In genomic region chr6:116716666-116717065, GRCm38 (mm10) we compare ENCODE assay signal across 16 mouse cellular contexts. TPM values are rescaled to one million over a fixed set of nuclear protein-coding genes. Genes with fewer than 3 reads are reported as not detected.
DNase-seq lines count a peak whose midpoint lies in the region; ATAC-seq and TF ChIP-seq lines count a peak whose summit lies in the region.
"Had no signal": no experiment of that assay in that cellular context is flagged by ENCODE, and none has a peak within 500 bp of the region (broad histone marks: within the 10 kb centered on the region; RNA-seq: fewer than 3 reads in every experiment).

TSS of gene Tmem72 (minus strand) at chr6:116716913.

- peaks cover 20 to 22% of the 10 kb centered on the region in 2 experiments for H3K4me1 ChIP-seq in heart, embryonic 14.5 days (ENCODE audit: control insufficient read depth in 2 of 2, insufficient read depth in 2 of 2, low read length in 2 of 2)
- H3K4me1 ChIP-seq in heart, adult 2 months (ENCODE audit: control insufficient read depth, insufficient read depth, low read length): peaks cover 3% of the 10 kb centered on the region
- H3K4me1 ChIP-seq: liver, embryonic 13.5 days had no signal

- no peak for DNase-seq in heart, adult 2 months
- DNase-seq in R1 (ENCODE audit: low read depth, low spot score) (peak; percentile 10), liver (no peak)
- DNase-seq in kidney, adult 18-20 months: peak; percentile 76
- DNase-seq in kidney, postnatal 4 days: peak; percentile 67 to 76
- DNase-seq in thymus, postnatal 0 days (ENCODE audit: low spot score): no peak
- DNase-seq: adrenal gland, postnatal 25 days; cerebellum, adult 11 months; embryo, embryonic 11 days; liver, embryonic 13.5 days; thymus, adult 18-20 months had no signal

- TF ChIP-seq CTCF in heart, adult 2 months (IDR thresholded peaks at IDR 0.05): no peak

- no peaks in the 10 kb centered on the region for H3K27me3 ChIP-seq in heart, embryonic 14.5 days (ENCODE audit: control insufficient read depth, insufficient read depth, low read length)
- no peaks in the 10 kb centered on the region for H3K27me3 ChIP-seq in heart, adult 2 months (ENCODE audit: control insufficient read depth, insufficient read depth, low read length)
- H3K27me3 ChIP-seq: heart, embryonic 13.5 days had no signal

- intact Hi-C loops in heart, adult 2 months (cut with DNase I): no loop called here

- WGBS in heart, embryonic 14.5 days: 41% methylated on average over 8 of the region's 8 CpGs
- WGBS in heart, adult 2 months: 66% methylated on average over 8 of the region's 8 CpGs

- no peaks in the 10 kb centered on the region for H3K79me2 ChIP-seq in heart, adult 2 months (replicated peaks; ENCODE audit: control insufficient read depth, insufficient read depth, low read length)

- H3K27ac ChIP-seq in heart, embryonic 14.5 days (replicated peaks in 1 of 2; ENCODE audit: control insufficient read depth in 1 of 2, insufficient read depth in 1 of 2, low read depth in 2 of 2, low read length in 2 of 2): no peak within 1 kb of the TSS
- no peak within 1 kb of the TSS for H3K27ac ChIP-seq in heart, adult 2 months
- H3K27ac ChIP-seq: heart, embryonic 13.5 days; liver, embryonic 13.5 days had no signal

- H3K9me3 ChIP-seq in heart, embryonic 14.5 days (ENCODE audit: control insufficient read depth, low read length): no peaks in the 10 kb centered on the region
- H3K9me3 ChIP-seq: heart, embryonic 13.5 days; liver, embryonic 13.5 days had no signal

- no peaks in the 10 kb centered on the region for H3K36me3 ChIP-seq in heart, embryonic 14.5 days (ENCODE audit: control insufficient read depth, insufficient read depth, low read length)
- H3K36me3 ChIP-seq in heart, adult 2 months (ENCODE audit: control insufficient read depth, insufficient read depth, low read length): no peaks in the 10 kb centered on the region
- H3K36me3 ChIP-seq: heart, embryonic 13.5 days; liver, embryonic 13.5 days had no signal

- ATAC-seq in heart, embryonic 14.5 days (ENCODE audit: insufficient number of reproducible peaks, insufficient read depth, low FRiP score, low read depth): 0 out of 2 replicates have a peak, but pooled peaks have one; percentile 24
- ATAC-seq: inflammation-experienced regulatory T-cells, adult 6 months had no signal

- no peak for TF ChIP-seq EP300 in heart, adult 2 months (IDR thresholded peaks at IDR 0.05; ENCODE audit: insufficient read depth, low read depth, low read length)

- H3K4me3 ChIP-seq in heart, embryonic 14.5 days (ENCODE audit: control insufficient read depth in 1 of 2, insufficient read depth in 1 of 2, low read depth in 1 of 2, low read length in 2 of 2): no peak within 1 kb of the TSS
- H3K4me3 ChIP-seq in heart, adult 2 months: no peak within 1 kb of the TSS
- H3K4me3 ChIP-seq: heart, embryonic 13.5 days; liver, embryonic 13.5 days; myocyte had no signal

- no peak within 1 kb of the TSS for H3K4me2 ChIP-seq in heart, embryonic 14.5 days (ENCODE audit: low read length)
- H3K4me2 ChIP-seq: heart, embryonic 13.5 days; liver, embryonic 13.5 days had no signal

- no peak for TF ChIP-seq POLR2A in heart, adult 2 months (IDR thresholded peaks at IDR 0.05; ENCODE audit: insufficient read depth, low read depth, low read length)

- H3K9ac ChIP-seq in heart, embryonic 14.5 days (ENCODE audit: low read length): no peak within 1 kb of the TSS; the same call in 1 of the 2 replicates
- no peak within 1 kb of the TSS for H3K9ac ChIP-seq in heart, adult 2 months (ENCODE audit: low read depth, low read length)
- H3K9ac ChIP-seq: heart, embryonic 13.5 days; liver, embryonic 13.5 days had no signal

RNA-seq across cellular contexts. Expression of gene Tmem72, which starts in this region (rescaled TPM):
- 0.07 and 0.09 TPM in 2 replicates for polyA plus RNA-seq in heart, embryonic 14.5 days (2014; fragmentation: Nextera tagmentation; extraction: Ambion mirVana)
- total RNA-seq in heart, adult 2 months (2021): under 1 TPM; 0.03 to 0.05 TPM
- polyA plus RNA-seq in heart, adult 2 months (2012; rRNA removed): under 0.01 TPM in 2 replicates
- 0.04 TPM in 2 replicates for polyA plus RNA-seq in thymus, postnatal 0 days (2015; fragmentation: Nextera tagmentation; extraction: Ambion mirVana)
- polyA plus RNA-seq: small intestine, adult 2 months had no signal

Comparison
In these comparisons a context has a peak if more than half of its experiments do, and no peak if none do; other contexts are left out.
1. Peak in ATAC-seq in heart, embryonic 14.5 days; RNA of the gene not detected or under 1 TPM.
2. DNase-seq: peak in R1 (single experiment), kidney, adult 18-20 months (single experiment) and kidney, postnatal 4 days (2 of 2); none in heart, adult 2 months (0 of 2), liver (single experiment) and thymus, postnatal 0 days (single experiment).